Mouse (Mus musculus) retina, embryonic 14.5 days (tissue): ENCODE results near the gene Foxn1.
A peak's percentile ranks its signal among the peaks of the same experiment; 100 is the strongest.

Experiments used
- DNase-seq: peaks from one replicate; pipeline ENCODE4 v3.0.0-alpha.2; 2015; ENCODE audit warnings: low spot score

Foxn1 gene

GRCm38 (mm10) chr11:78327634-78328511 lies 58.5 kb downstream of the Foxn1 start, which contains the start of gene Pigs:
Gene Pigs (plus strand): TSS chr11:78328415.
- peak; percentile 97 for DNase-seq

GRCm38 (mm10) chr11:78327215-78327614 lies 59.1 kb downstream of the Foxn1 start:
- no peak for DNase-seq

GRCm38 (mm10) chr11:78324965-78325364 lies 61.4 kb downstream of the Foxn1 start:
- no peak for DNase-seq

DNA sequence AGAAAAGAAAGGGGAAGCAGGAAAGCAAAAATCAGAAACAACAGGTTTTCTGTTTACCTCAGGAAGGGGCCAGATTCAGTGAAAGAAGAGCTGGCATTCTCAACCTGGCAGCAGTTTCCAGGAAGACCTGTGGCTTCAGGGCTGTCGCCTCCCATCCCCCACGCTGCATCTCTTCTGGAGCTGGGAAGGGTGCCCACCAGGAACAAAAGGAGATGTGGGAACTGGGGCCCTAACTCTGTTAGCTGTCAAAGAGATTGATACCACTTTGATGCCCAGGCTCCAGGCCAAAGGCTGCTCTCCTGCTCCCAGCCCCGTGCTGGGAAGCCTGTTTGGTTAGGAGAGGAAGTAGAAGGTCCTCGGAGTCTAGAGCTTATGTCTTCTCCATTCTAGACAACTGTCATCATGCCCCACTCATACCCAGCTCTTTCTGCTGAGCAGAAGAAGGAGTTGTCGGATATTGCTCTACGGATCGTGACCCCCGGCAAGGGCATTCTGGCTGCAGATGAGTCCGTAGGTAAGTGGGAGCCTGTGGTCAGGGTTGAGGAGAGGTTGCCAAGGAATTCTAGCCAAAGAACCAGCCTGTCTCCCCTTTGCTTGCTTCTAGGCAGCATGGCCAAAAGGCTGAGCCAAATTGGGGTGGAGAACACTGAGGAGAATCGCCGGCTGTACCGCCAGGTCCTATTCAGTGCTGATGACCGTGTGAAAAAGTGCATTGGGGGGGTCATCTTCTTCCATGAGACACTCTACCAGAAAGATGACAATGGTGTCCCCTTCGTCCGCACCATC lies 62.2 kb downstream of the Foxn1 start:
- no peak for DNase-seq

GRCm38 (mm10) chr11:78322860-78323259 lies 63.5 kb downstream of the Foxn1 start, which contains the start of gene Aldoc:
Gene Aldoc (plus strand): TSS chr11:78322968.
- peak; percentile 51 for DNase-seq

DNA sequence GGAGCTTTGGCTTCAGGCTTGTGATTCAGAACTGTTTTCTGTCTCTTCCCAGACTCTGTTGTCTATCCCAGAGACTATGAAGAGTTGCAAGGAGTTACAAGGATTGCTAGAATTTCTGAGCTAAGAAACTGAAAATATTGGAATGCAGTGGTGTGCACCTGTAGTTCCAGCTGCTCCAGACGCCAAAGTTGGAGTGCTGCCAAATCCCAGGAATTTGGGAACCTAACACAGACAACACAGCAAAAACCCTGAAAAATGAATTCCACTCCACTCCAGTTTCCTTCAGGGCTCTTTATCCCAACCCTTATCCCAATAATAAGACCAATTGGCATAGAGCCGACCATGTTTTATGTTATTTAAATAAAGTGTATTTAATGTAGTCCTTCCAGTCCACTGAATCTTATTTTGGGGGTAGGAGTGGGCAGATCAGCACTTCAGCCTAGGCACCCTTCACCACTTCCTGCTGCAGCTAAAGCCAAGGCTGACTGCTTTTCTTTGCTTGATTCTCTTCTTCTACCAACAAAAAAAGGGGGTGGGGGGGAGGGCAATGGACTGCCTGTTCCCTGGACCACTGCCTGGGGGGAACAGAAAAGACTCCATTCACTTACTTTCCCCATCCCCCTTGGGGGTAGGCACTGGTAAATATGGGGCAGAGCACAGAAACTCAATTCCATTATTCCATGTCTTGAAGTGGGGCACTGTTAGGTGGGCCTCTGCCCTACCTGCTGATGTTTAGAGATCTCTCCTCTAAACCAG lies 64.1 kb downstream of the Foxn1 start:
- no peak for DNase-seq

- DNase-seq: no peak
Measured at GRCm38 (mm10) chr11:78318411-78318810, 67.9 kb downstream of the Foxn1 start.

DNA sequence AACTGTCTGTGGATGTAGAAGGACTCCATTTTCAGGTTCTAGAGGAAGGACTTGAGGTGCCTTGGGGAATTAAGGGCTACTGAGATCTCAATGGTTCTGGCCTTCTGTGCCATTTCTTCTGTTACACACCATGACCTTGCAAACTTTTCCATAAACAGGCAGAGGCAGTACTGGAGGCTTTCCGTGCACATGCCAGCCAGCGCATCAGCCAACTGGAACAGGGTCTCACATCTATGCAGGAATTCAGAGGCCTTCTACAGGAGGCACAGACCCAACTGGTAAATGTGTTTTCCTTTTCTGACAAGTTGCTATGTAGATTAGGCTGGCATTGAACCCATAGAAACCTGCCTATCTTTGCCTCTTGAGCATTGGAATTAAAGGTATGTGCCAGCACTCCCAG lies 72.7 kb downstream of the Foxn1 start:
- no peak for DNase-seq

GRCm38 (mm10) chr11:78310861-78311511 lies 75.4 kb downstream of the Foxn1 start:
- peak; percentile 32 for DNase-seq
